Mouse (Mus musculus) MEL (cell line): ENCODE measurements around the gene Pde7b. TPM values are rescaled to one million over a fixed set of nuclear protein-coding genes. Genes with fewer than 3 reads are reported as not detected.

Experiments
- DNase-seq: peaks from one replicate; pipeline ENCODE4 v3.0.0; 2011; ENCODE audit warnings: low read depth, low spot score
- H3K27ac ChIP-seq: 2 replicates; pipeline ENCODE4 v1.5.1; 2012; ENCODE audit warnings: low read depth, mild to moderate bottlenecking, control low read depth, low read length, moderate library complexity; ENCODE audit not compliant: control insufficient read depth
- H3K27me3 ChIP-seq, 2 experiments: fragments of 150-350 bp in 1 of 2; sonication (generic) in 1 of 2; 2 replicates each; pipeline ENCODE4 v1.6.1; 2012; ENCODE audit warnings: low read length in 2 of 2, mild to moderate bottlenecking in 2 of 2, improper control_type of control experiment in 1 of 2, moderate library complexity in 1 of 2; ENCODE audit not compliant: insufficient read depth in 2 of 2, control insufficient read depth in 1 of 2
- H3K36me3 ChIP-seq, 2 experiments: 2 replicates each; pipeline ENCODE4 v1.6.1; 2012 to 2014; ENCODE audit warnings: low read length in 2 of 2, improper control_type of control experiment in 1 of 2, inconsistent platforms in 1 of 2, mild to moderate bottlenecking in 1 of 2; ENCODE audit not compliant: insufficient read depth in 2 of 2, control insufficient read depth in 1 of 2
- H3K4me1 ChIP-seq, 2 experiments: fragments of 150-350 bp in 1 of 2; sonication (generic) in 1 of 2; 2 replicates each; pipeline ENCODE4 v1.6.1; 2012; ENCODE audit warnings: low read length in 2 of 2, improper control_type of control experiment in 1 of 2, mild to moderate bottlenecking in 1 of 2; ENCODE audit not compliant: insufficient read depth in 2 of 2, control insufficient read depth in 1 of 2
- H3K4me3 ChIP-seq, 2 experiments: fragments of 150-350 bp in 1 of 2; sonication (generic) in 1 of 2; 2 replicates each; pipeline ENCODE4 v1.5.1; 2012; ENCODE audit warnings: low read depth in 2 of 2, low read length in 2 of 2, mild to moderate bottlenecking in 2 of 2, moderate library complexity in 2 of 2, control low read depth in 1 of 2, improper control_type of control experiment in 1 of 2; ENCODE audit not compliant: control insufficient read depth in 1 of 2, insufficient read depth in 1 of 2
- H3K79me2 ChIP-seq: 2 replicates; pipeline ENCODE4 v1.6.1; 2012; ENCODE audit warnings: mild to moderate bottlenecking, low read length, moderate library complexity; ENCODE audit not compliant: control insufficient read depth, poor library complexity, insufficient read depth
- H3K9ac ChIP-seq: 2 replicates; pipeline ENCODE4 v1.6.1; 2012; ENCODE audit warnings: low read depth, mild to moderate bottlenecking, control low read depth, low read length, moderate library complexity; ENCODE audit not compliant: control insufficient read depth, poor library complexity, severe bottlenecking
- H3K9me3 ChIP-seq: fragments of 150-350 bp; sonication (generic); replicated peaks from 2 replicates; pipeline ENCODE4 v1.6.1; 2012; ENCODE audit warnings: mild to moderate bottlenecking, low read length, improper control_type of control experiment, moderate library complexity; ENCODE audit not compliant: insufficient read depth
- CTCF ChIP-seq, 3 experiments: IDR thresholded peaks in 2 of 3; conservative IDR thresholded peaks in 1 of 3; 2 replicates each; pipeline ENCODE4 v1.5.1; 2011 to 2012; ENCODE audit warnings: low read length in 3 of 3, low read depth in 2 of 3, mild to moderate bottlenecking in 2 of 3, improper control_type of control experiment in 1 of 3, inconsistent platforms in 1 of 3, mixed read lengths in 1 of 3, moderate library complexity in 1 of 3; ENCODE audit not compliant: control insufficient read depth in 1 of 3, insufficient read depth in 1 of 3, poor library complexity in 1 of 3, severe bottlenecking in 1 of 3
- ELF1 ChIP-seq: IDR thresholded peaks from 2 replicates; pipeline ENCODE4 v1.6.1; 2014; ENCODE audit warnings: low read depth, mild to moderate bottlenecking, inconsistent platforms, low read length, improper control_type of control experiment, moderate library complexity
- EP300 ChIP-seq, 2 experiments: IDR thresholded peaks; 2 replicates each; pipeline ENCODE4 v1.6.1; 2011; ENCODE audit warnings: improper control_type of control experiment in 2 of 2, low read length in 2 of 2, low read depth in 1 of 2, mild to moderate bottlenecking in 1 of 2
- MAFK ChIP-seq: IDR thresholded peaks from 2 replicates; pipeline ENCODE4 v1.6.1; 2011; ENCODE audit warnings: low read depth, mild to moderate bottlenecking, low read length, improper control_type of control experiment, borderline replicate concordance
- MEF2A ChIP-seq: IDR thresholded peaks from 2 replicates; pipeline ENCODE4 v1.6.1; 2014; ENCODE audit warnings: low read depth, mild to moderate bottlenecking, inconsistent platforms, low read length, improper control_type of control experiment; ENCODE audit not compliant: poor library complexity, insufficient replicate concordance, severe bottlenecking; ENCODE audit errors: extremely low read depth
- NELFE ChIP-seq: IDR thresholded peaks from 2 replicates; pipeline ENCODE4 v1.6.1; 2011; ENCODE audit warnings: low read depth, low read length, improper control_type of control experiment
- RAD21 ChIP-seq: IDR thresholded peaks from 2 replicates; pipeline ENCODE4 v1.6.1; 2011; ENCODE audit warnings: mild to moderate bottlenecking, low read depth, low read length, improper control_type of control experiment
- SIN3A ChIP-seq: IDR thresholded peaks from 2 replicates; pipeline ENCODE4 v1.6.1; 2012; ENCODE audit warnings: low read length, improper control_type of control experiment, inconsistent platforms
- SMC3 ChIP-seq: IDR thresholded peaks from 2 replicates; pipeline ENCODE4 v1.6.1; 2011; ENCODE audit warnings: low read depth, low read length, improper control_type of control experiment
- TBP ChIP-seq: IDR thresholded peaks from 2 replicates; pipeline ENCODE4 v1.8.0; 2011; ENCODE audit warnings: low read depth, low read length, improper control_type of control experiment
- ZC3H11A ChIP-seq: IDR thresholded peaks from 2 replicates; pipeline ENCODE4 v1.6.1; 2012; ENCODE audit warnings: low read depth, mild to moderate bottlenecking, inconsistent platforms, low read length, improper control_type of control experiment
- ZNF384 ChIP-seq: IDR thresholded peaks from 2 replicates; pipeline ENCODE4 v1.6.1; 2012; ENCODE audit warnings: low read depth, mild to moderate bottlenecking, inconsistent platforms, low read length, improper control_type of control experiment
- polyA plus RNA-seq, 2 experiments: library from polyadenylated mRNA; stranded (reverse) in 1 of 2; unstranded in 1 of 2; fragments of >175 nt in 1 of 2; fragments of >200 nt in 1 of 2; gene quantifications; 2 replicates each; pipeline versions ENCODE4 v1.2.1 to v1.2.4; 2012; ENCODE audit warnings: low replicate concordance in 2 of 2, low read depth in 1 of 2; ENCODE audit not compliant: insufficient read length in 2 of 2, insufficient read depth in 1 of 2, missing spikeins in 1 of 2
- total RNA-seq: library from RNA; depleted of rRNA; stranded (reverse); fragments of 300-350 nt; gene quantifications from 2 replicates; pipeline ENCODE4 v1.2.3, GENCODE M21; 2012

The Pde7b gene
- total and polyA plus RNA-seq, 3 experiments, result 0.04 TPM; not detected in 2

- Histone ChIP-seq H3K79me2 (no peaks in the 10 kb centered on the region), H3K27ac (no peak overlapping the region), H3K9me3 (no peaks in the 10 kb centered on the region), H3K9ac (no peak overlapping the region), H3K36me3 (no peaks in the 10 kb centered on the region), H3K27me3 (peaks cover 0 to 1% of the 10 kb centered on the region in 2 experiments; a peak in 2 of 4 replicates), H3K4me1 (no peaks in the 10 kb centered on the region), H3K4me3 (no peak overlapping the region)
- no peak for TF ChIP-seq MEF2A
- no peak for DNase-seq
Measured at GRCm38 (mm10) chr10:20409181-20409580, 315.7 kb downstream of the Pde7b start.

DNA sequence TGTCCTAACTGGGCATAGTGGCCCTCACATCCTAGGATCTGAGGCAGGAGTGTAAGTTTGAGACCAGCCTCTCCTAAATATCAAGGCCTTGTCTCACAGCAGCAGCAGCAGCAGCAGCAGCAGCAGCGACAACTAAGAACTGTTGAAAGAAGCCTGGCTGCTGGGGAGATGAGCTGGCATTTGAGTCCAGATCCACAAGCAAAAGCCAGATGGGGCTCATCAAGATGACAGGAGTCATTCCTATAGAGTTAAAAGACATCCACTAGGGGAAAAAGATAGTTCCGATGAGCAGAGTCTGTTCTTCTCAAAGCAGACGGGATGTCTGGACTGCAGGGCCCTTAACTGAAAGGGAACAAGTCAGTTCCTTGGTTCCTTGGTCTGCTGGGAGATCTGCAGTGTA lies 316.5 kb downstream of the Pde7b start:
- H3K9ac ChIP-seq, result no peak overlapping the region
- TF ChIP-seq EP300 (IDR thresholded peaks at IDR 0.05; ENCODE audit: low read depth in 1 of 2, low read length in 2 of 2), result no peak
- TF ChIP-seq ZNF384, result no peak
- no peak for TF ChIP-seq MAFK
- no peak for TF ChIP-seq SIN3A
- no peak for TF ChIP-seq ELF1
- H3K9me3 ChIP-seq, result no peaks in the 10 kb centered on the region
- no peaks in the 10 kb centered on the region for H3K36me3 ChIP-seq
- no peaks in the 10 kb centered on the region for H3K79me2 ChIP-seq
- no peak overlapping the region for H3K4me3 ChIP-seq
- H3K4me1 ChIP-seq, result no peaks in the 10 kb centered on the region
- H3K27ac ChIP-seq, result no peak overlapping the region
- peaks cover 0 to 1% of the 10 kb centered on the region in 2 experiments; a peak in 2 of 4 replicates for H3K27me3 ChIP-seq
- DNase-seq, result no peak

GRCm38 (mm10) chr10:20405471-20405870 lies 319.4 kb downstream of the Pde7b start:
- Histone ChIP-seq H3K79me2 (no peaks in the 10 kb centered on the region), H3K27me3 (peaks cover 0 to 1% of the 10 kb centered on the region in 2 experiments; a peak in 2 of 4 replicates), H3K27ac (no peak overlapping the region), H3K36me3 (no peaks in the 10 kb centered on the region), H3K4me1 (no peaks in the 10 kb centered on the region), H3K9me3 (no peaks in the 10 kb centered on the region), H3K9ac (no peak overlapping the region), H3K4me3 (no peak overlapping the region)
- DNase-seq, result peak; percentile 47
- TF ChIP-seq RAD21, result peak; percentile 75
- peak; percentile 40 to 62 (median 50) for TF ChIP-seq CTCF (IDR thresholded peaks at IDR 0.05 in 2 of 3, conservative IDR thresholded peaks at IDR 0.05 in 1 of 3; ENCODE audit: control insufficient read depth in 1 of 3, insufficient read depth in 1 of 3, low read depth in 2 of 3, low read length in 3 of 3, poor library complexity in 1 of 3, severe bottlenecking in 1 of 3)
- no peak for TF ChIP-seq ELF1
- TF ChIP-seq NELFE, result no peak
- peak; percentile 64 for TF ChIP-seq SMC3
- TF ChIP-seq TBP, result no peak
- TF ChIP-seq ZC3H11A, result peak; percentile 42
